ENCODE assay signal across 18 mouse cellular contexts in genomic region chrX:12644976-12645375, GRCm38 (mm10). TPM values are rescaled to one million over a fixed set of nuclear protein-coding genes. Genes with fewer than 3 reads are reported as not detected.
A peak's percentile ranks its signal among the peaks of the same experiment; 100 is the strongest.
DNase-seq lines count a peak whose midpoint lies in the region; ATAC-seq and TF ChIP-seq lines count a peak whose summit lies in the region.
"Had no signal": no experiment of that assay in that cellular context is flagged by ENCODE, and none has a peak within 500 bp of the region (broad histone marks: within the 10 kb centered on the region; RNA-seq: fewer than 3 reads in every experiment).

No protein-coding gene starts in this region.

- no peak overlapping the region for H3K4me3 ChIP-seq in hindbrain, embryonic 14.5 days (replicated peaks; ENCODE audit: low read length)
- no peak overlapping the region for H3K4me3 ChIP-seq in hindbrain, embryonic 13.5 days
- H3K4me3 ChIP-seq in left cerebral cortex, adult 2 months: no peak overlapping the region
- H3K4me3 ChIP-seq: embryonic facial prominence, embryonic 12.5 days; forebrain, embryonic 12.5 days; gastrocnemius, adult 2 months; heart, embryonic 10.5 days; hindbrain, embryonic 12.5 days had no signal

- no peak for DNase-seq in hindbrain, embryonic 14.5 days (ENCODE audit: low spot score)
- no peak for DNase-seq in left cerebral cortex, adult 2 months (ENCODE audit: extremely low spot score in 1 of 2, low spot score in 2 of 2)
- no peak for DNase-seq in left cerebral cortex, postnatal 4 days
- DNase-seq in brain, embryonic 14.5 days (ENCODE audit: low read depth): peak; percentile 5
- no peak for DNase-seq in embryo, embryonic 11 days
- DNase-seq in urinary bladder, postnatal 36 days (ENCODE audit: low spot score in 2 of 2): no peak
- DNase-seq: adrenal gland, adult 2 months; adrenal gland, postnatal 25 days; cerebellum, adult 11 months; gastrocnemius, adult 2 months; gastrocnemius, postnatal 25 days; heart, postnatal 10 days; heart, postnatal 4 days had no signal

- H3K9me3 ChIP-seq in hindbrain, embryonic 14.5 days (ENCODE audit: control insufficient read depth, low read length): no peaks in the 10 kb centered on the region
- H3K9me3 ChIP-seq in hindbrain, embryonic 13.5 days: no peaks in the 10 kb centered on the region
- H3K9me3 ChIP-seq: embryonic facial prominence, embryonic 12.5 days; forebrain, embryonic 12.5 days; heart, embryonic 10.5 days; hindbrain, embryonic 12.5 days had no signal

- 44% methylated on average over 2 of the region's 2 CpGs for WGBS in hindbrain, embryonic 14.5 days
- WGBS in hindbrain, embryonic 13.5 days: 42% methylated on average over 2 of the region's 2 CpGs

- 0 out of 2 replicates have a peak overlapping the region, but pooled peaks have one; percentile 21 for H3K27ac ChIP-seq in hindbrain, embryonic 14.5 days
- no peak overlapping the region for H3K27ac ChIP-seq in hindbrain, embryonic 13.5 days
- 0 out of 2 replicates have a peak overlapping the region, but pooled peaks have one; percentile 19 for H3K27ac ChIP-seq in left cerebral cortex, adult 2 months
- H3K27ac ChIP-seq: embryonic facial prominence, embryonic 12.5 days; forebrain, embryonic 12.5 days; gastrocnemius, adult 2 months; heart, embryonic 10.5 days; hindbrain, embryonic 12.5 days had no signal

- TF ChIP-seq POLR2A in brain, embryonic 14.5 days (IDR thresholded peaks at IDR 0.05; ENCODE audit: borderline replicate concordance, extremely low read depth, insufficient read depth, insufficient read length, poor library complexity, severe bottlenecking): no peak

- H3K4me2 ChIP-seq in hindbrain, embryonic 14.5 days (replicated peaks): no peak overlapping the region
- H3K4me2 ChIP-seq in hindbrain, embryonic 13.5 days: no peak overlapping the region
- H3K4me2 ChIP-seq: embryonic facial prominence, embryonic 12.5 days; forebrain, embryonic 12.5 days; hindbrain, embryonic 12.5 days had no signal

- peaks cover 2% of the 10 kb centered on the region; the same call in 1 of the 2 replicates for H3K36me3 ChIP-seq in hindbrain, embryonic 14.5 days (replicated peaks; ENCODE audit: control insufficient read depth, insufficient read depth)
- peaks cover 3% of the 10 kb centered on the region; the same call in 1 of the 2 replicates for H3K36me3 ChIP-seq in hindbrain, embryonic 13.5 days
- H3K36me3 ChIP-seq: embryonic facial prominence, embryonic 12.5 days; forebrain, embryonic 12.5 days had no signal

- no peak for TF ChIP-seq CTCF in left cerebral cortex, adult 2 months (IDR thresholded peaks at IDR 0.05)
- no peak for TF ChIP-seq CTCF in brain, embryonic 14.5 days (IDR thresholded peaks at IDR 0.05; ENCODE audit: borderline replicate concordance, extremely low read depth, insufficient read depth, insufficient read length)

- H3K9ac ChIP-seq in hindbrain, embryonic 14.5 days: no peak overlapping the region
- H3K9ac ChIP-seq in hindbrain, embryonic 13.5 days: no peak overlapping the region
- H3K9ac ChIP-seq: embryonic facial prominence, embryonic 12.5 days; forebrain, embryonic 12.5 days; hindbrain, embryonic 12.5 days had no signal

- no peaks in the 10 kb centered on the region for H3K4me1 ChIP-seq in hindbrain, embryonic 14.5 days (replicated peaks; ENCODE audit: control insufficient read depth, insufficient read depth, low read length)
- H3K4me1 ChIP-seq in hindbrain, embryonic 13.5 days (replicated peaks): peaks cover 3% of the 10 kb centered on the region; the same call in 1 of the 2 replicates
- H3K4me1 ChIP-seq: embryonic facial prominence, embryonic 12.5 days; forebrain, embryonic 12.5 days; heart, embryonic 10.5 days; hindbrain, embryonic 12.5 days had no signal

- no peak for ATAC-seq in hindbrain, embryonic 14.5 days (ENCODE audit: low FRiP score)
- no peak for ATAC-seq in hindbrain, embryonic 13.5 days (ENCODE audit: low FRiP score)

- intact Hi-C loops in left cerebral cortex, adult 2 months (cut with DNase I): loop anchor here (5.0 kb wide), 1 partner anchor 103 kb away; no protein-coding TSS in a partner anchor
- intact Hi-C loops in left cerebral cortex, postnatal 4 days (cut with DNase I): no loop called here

- H3K27me3 ChIP-seq in hindbrain, embryonic 14.5 days (ENCODE audit: control insufficient read depth, insufficient read depth, low read length): no peaks in the 10 kb centered on the region
- no peaks in the 10 kb centered on the region for H3K27me3 ChIP-seq in hindbrain, embryonic 13.5 days
- H3K27me3 ChIP-seq: embryonic facial prominence, embryonic 12.5 days; forebrain, embryonic 12.5 days; hindbrain, embryonic 12.5 days had no signal

RNA-seq across cellular contexts. Expression of gene 1810030O07Rik, which starts 28.5 kb away (rescaled TPM):
- polyA plus RNA-seq in hindbrain, embryonic 14.5 days (2014; fragmentation: Nextera tagmentation; extraction: Ambion mirVana): 29.0 and 30.2 TPM in 2 replicates
- polyA plus RNA-seq in hindbrain, embryonic 13.5 days (2015; fragmentation: Nextera tagmentation; extraction: Ambion mirVana): 28.4 and 30.2 TPM in 2 replicates
- 10 to 100 TPM; 13.6 to 15.6 TPM for total RNA-seq in left cerebral cortex, adult 2 months (2021)
- 10 to 100 TPM; 15.0 to 21.1 TPM for total RNA-seq in left cerebral cortex, postnatal 4 days (2021)
- 28.9 and 29.8 TPM in 2 replicates for polyA plus RNA-seq in brain, embryonic 14.5 days (2012; rRNA removed)

RNA-seq across cellular contexts. Expression of gene Atp6ap2, which starts 57.4 kb away (rescaled TPM):
- polyA plus RNA-seq in hindbrain, embryonic 14.5 days (2014; fragmentation: Nextera tagmentation; extraction: Ambion mirVana): 218 and 240 TPM in 2 replicates
- 172 and 174 TPM in 2 replicates for polyA plus RNA-seq in hindbrain, embryonic 13.5 days (2015; fragmentation: Nextera tagmentation; extraction: Ambion mirVana)
- 100 to 1,000 TPM; 192 to 222 TPM for total RNA-seq in left cerebral cortex, adult 2 months (2021)
- 100 to 1,000 TPM; 113 to 131 TPM for total RNA-seq in left cerebral cortex, postnatal 4 days (2021)
- 56.8 and 67.7 TPM in 2 replicates for polyA plus RNA-seq in brain, embryonic 14.5 days (2012; rRNA removed)
